Mouse (Mus musculus) c-Kit-negative CD71-positive TER-119-positive erythroid progenitor cells, embryonic 14.5 days (primary cell): ENCODE results near the gene Pgpep1l.

ENCODE experiments used
- DNase-seq: peaks from one replicate; pipeline ENCODE4 v3.0.0-alpha.2; 2013; ENCODE audit warnings: low read depth, low spot score

The Pgpep1l gene

DNA sequence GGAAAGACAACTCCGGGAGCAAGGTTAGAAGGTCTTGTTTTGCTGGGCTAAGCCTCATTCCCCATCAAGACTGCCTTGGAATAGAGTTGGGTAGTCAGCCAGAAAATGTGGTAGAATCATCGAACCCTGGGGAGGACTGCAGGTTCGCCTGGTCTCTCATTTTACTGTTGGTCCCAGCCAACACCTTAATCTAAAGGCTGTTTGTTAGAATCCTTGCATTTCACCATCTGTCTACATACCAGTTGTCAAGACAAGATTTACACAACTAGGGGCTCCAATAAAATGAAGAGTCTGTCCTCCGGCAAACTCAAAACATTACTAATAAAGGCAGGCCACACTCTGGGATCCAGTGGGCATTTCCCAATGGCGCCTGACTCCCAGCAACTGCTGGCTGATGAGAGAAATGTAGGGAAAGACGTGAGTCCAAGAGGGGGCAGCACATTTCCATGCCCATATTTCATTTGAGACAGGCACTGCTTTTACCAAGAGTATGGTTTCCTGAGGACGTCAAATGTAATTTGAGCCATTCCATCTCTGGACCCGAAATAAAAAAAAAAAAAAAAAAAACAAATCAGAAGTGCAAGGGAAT lies 1.3 kb downstream of the Pgpep1l start:
- DNase-seq: no peak

DNA sequence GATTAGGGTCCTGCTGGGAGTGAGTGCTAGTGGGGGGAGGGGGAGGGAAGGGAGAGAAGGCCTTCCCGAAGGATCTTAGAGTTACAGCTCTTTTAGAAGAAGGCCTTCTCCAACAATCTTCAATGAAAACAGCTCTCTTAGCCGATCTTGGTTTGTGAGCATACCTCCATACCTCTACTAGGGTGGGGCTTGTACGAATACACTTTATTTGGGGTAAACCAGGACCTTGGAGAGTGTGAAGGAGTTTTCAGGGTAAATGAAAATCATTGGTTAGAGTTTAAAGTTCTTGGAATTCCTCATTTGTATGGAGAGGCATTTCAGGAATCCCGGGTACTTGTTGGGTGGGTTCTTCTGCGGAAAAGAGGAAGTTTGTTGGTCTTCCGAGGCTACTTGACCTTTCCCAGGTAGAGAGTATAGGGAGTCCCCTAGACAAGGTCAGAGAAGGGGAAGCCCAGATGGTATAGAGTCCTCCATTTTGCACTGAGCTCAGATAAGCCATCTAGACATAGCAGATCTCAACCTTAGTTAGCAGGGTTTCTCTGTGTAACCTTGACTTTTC lies 4.4 kb downstream of the Pgpep1l start:
- no peak for DNase-seq

- DNase-seq: no peak
These were observed 5.5 kb downstream of the Pgpep1l start for GRCm38 (mm10) chr7:68258326-68259150.

- no peak for DNase-seq
These were observed 6.3 kb downstream of the Pgpep1l start for GRCm38 (mm10) chr7:68257767-68258166.

GRCm38 (mm10) chr7:68250902-68251301 lies 13.1 kb downstream of the Pgpep1l start:
- no peak for DNase-seq

DNA sequence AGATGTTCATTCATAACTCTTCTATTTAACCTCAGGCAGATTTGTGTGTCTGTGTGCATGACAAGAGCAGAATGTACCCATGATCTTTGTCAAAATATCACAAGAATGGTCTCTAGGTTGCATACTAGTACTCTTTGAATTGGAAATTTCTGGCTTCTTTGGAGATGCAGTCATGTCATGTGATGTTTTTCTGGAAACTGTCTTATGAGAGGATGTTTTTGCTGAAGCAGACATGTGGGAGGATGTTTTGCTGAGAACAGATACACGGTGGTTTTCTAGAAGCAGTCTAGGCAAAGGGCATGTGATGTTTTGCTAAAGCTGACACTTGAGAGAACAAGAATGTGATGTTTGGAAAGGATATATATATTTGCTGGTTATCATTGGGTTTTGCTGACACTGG lies 13.6 kb downstream of the Pgpep1l start:
- DNase-seq: no peak

- DNase-seq: no peak
These were observed 17.8 kb downstream of the Pgpep1l start for GRCm38 (mm10) chr7:68246249-68246648.

GRCm38 (mm10) chr7:68245681-68246080 lies 18.4 kb downstream of the Pgpep1l start:
- DNase-seq: no peak

GRCm38 (mm10) chr7:68241205-68241604 lies 22.8 kb downstream of the Pgpep1l start:
- no peak for DNase-seq

- DNase-seq: no peak
These were observed 24.7 kb downstream of the Pgpep1l start for GRCm38 (mm10) chr7:68239220-68239827.

GRCm38 (mm10) chr7:68236817-68237216 lies 27.2 kb downstream of the Pgpep1l start:
- no peak for DNase-seq

DNA sequence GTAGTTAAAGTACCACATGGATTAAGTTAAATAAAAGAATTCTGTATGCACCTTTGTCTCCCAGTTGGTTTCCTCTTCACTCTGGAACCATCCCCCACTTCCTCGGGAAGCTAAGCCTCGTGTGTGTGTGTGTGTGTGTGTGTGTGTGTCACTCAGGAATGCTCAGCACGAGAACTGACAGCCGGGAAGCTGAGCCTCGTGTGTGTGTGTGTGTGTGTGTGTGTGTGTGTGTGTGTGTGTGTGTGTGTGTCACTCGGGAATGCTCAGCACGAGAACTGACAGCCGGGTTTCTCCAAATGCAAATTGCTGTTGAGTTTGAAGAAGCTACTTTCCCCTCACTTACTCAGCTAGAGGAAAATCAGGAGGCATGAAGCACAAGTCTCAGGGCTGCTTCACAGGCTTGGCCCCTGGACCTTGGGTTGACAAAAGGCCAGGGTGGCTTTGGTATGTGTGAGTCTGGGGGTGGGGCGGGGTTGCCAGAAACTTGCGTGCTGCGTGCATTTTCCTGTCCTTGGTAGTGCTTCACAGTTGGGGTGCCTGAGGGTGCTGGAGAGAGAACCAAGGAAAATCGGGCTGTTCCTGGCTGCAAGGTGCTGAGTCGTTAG lies 30.3 kb downstream of the Pgpep1l start:
- no peak for DNase-seq

- DNase-seq: no peak
These were observed 31.5 kb downstream of the Pgpep1l start for GRCm38 (mm10) chr7:68232521-68232920.

GRCm38 (mm10) chr7:68230831-68231230 lies 33.2 kb downstream of the Pgpep1l start:
- DNase-seq: no peak

- no peak for DNase-seq
These were observed 35.5 kb downstream of the Pgpep1l start for GRCm38 (mm10) chr7:68228491-68228890.

GRCm38 (mm10) chr7:68227621-68228020 lies 36.4 kb downstream of the Pgpep1l start:
- no peak for DNase-seq

DNA sequence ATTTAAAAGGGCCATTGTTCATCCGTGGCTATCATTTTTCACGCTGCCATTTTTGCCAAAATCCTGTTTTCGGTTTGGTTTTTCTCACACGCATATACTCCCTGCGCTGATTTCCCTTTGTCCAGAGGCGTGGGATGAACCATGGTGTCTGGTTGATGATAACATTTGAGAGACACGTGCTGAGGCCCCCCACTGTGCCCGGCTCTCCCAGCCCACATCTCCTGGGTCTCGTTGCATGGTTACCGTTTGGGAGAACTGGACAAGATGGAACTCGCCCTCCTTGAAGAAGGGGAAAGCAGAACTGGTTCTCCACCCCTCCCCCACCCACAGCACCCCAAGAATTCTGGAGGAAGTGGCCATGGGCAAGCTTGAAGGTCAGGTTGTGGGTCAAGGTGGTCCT lies 37.0 kb downstream of the Pgpep1l start:
- DNase-seq: no peak

DNA sequence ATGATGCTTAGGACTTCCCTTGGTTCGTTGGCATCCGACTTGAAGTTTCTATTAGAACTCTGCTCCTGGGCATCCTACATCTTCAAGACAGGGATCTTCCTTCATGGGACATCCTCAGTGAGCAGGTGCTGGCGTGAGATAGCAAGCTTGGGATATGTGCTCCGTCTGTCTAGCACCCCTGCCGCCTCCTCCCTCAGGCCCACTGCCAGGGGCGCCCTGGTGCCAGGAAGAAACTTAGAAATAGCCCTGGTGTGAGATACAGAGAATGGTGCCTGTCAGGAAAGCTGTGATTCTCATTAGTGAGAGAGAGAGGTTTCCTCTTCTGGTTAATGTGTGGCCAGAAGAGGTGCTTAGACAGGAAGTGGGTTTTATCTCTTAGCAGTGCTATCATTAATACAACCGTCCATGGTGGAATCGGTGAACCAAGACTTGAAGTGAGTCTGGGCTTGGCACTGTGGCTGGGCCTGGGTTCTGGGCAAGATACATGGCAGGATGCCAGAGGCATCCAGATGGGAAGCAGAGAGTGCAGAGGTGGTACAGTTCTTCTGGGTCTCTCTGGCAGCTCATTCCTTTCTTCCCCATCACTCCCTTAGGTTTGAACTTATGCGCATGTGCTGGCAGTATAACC lies 38.5 kb downstream of the Pgpep1l start:
- DNase-seq: no peak

DNA sequence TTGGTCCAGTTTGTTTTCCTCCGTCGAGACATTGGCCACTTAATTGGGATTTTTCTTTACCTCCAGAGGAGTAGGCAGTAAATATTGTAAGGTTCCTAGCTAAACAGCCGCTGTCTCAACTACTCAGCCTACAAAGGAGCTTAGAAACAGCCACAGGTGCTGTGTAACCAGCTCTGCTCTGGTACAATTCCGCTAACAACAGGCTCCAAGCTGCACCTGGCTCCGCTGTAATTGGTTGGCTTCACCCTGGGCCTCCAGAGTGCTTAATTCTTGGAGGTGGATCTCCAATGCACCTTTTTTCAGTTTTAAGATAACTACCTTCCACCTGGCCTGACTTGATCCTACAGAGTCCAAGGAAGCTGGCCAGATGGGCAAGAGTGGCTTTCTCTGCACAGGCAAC lies 40.0 kb downstream of the Pgpep1l start:
- DNase-seq: no peak

DNA sequence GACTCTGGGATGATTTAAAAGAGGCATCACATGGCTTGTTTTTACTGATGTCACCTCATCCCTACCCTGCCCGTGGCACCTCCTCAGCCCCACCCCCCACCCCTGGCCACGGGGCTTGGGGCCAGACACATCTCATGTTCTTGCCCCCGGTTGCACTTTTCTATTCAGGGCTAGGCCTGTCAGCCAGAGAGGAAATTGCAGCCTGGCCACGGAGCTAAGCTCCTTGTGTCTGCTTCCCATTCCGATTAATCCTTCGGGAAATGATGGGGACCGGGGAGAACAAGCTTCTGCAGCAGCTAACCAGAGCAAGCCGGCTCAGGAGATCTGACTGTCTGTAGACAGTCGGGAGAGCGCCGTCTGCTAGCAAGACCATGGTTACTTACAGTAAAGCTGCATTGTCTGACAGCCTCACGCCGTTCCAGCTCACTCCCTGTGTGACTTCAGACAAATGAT lies 40.7 kb downstream of the Pgpep1l start:
- DNase-seq: no peak

DNA sequence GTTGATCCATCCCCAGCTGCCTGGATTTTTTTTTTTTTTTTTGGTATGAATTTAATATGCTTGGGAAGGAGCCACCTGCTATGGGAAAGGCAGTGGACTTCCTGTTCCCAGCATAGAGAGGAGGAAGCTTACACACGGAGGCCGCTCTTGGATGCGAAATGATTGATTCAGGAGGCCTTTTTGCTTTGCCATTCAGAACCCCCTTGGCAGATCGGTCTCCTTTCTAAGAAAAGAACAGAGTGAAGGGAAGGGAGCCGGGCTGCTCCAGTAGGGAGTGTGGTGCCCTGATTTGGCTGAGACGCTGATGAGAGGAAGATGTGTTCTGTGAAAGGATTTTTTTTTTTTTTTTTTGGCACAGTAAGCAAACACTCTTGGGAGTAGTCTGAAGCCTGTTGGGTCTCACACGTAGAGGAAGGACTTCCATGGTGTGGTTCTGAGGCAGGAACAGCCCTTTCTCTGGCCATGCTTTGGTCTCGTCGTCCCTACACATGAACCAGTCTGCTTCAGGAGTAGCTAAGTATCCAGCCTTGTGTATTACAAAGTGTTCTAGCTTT lies 42.3 kb downstream of the Pgpep1l start:
- no peak for DNase-seq
